Mouse (Mus musculus): ENCODE data around the gene Mc3r. TPM values are rescaled to one million over a fixed set of nuclear protein-coding genes. Genes with fewer than 3 reads are reported as not detected.

The Mc3r gene
- not detected for total RNA-seq (2021)
- long read RNA-seq, experiment 1 = 0 reads
- long read RNA-seq, experiment 2 = 0 reads

DNA sequence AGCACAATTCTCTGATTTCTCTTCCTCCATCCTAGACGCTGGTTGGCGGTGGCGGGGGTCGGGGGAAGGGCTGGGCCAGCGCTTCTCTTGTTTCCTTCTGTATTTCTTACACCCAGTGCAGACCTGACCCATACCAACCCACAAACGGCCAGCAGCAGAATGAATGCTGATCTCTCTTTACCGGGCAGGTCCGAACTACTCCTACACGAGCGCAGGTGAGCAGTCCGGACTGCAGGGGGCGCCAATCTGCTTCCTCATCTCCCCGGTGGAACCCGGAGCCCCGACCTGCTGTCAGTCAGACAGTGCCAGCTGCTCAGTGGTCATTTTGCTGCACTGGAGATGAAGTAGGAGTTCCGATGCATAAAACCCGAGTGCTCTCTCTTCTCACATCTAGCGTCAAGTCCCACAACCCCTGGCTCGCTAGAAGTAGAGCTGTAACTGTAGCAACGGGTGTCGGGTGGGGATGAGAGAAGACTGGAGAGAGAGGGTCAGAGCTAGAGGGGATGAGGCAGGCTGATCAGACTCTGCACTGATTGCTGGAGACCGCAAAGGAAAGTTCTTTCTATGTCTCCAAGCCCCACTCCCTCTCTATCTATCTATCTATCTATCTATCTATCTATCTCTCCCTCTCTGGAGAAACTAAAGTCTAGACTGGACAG lies at the start of gene Mc3r:
TSS of gene Mc3r (plus strand) at position 387 of the 659 bp plus-strand sequence.
- peak; percentile 47 for DNase-seq

DNA sequence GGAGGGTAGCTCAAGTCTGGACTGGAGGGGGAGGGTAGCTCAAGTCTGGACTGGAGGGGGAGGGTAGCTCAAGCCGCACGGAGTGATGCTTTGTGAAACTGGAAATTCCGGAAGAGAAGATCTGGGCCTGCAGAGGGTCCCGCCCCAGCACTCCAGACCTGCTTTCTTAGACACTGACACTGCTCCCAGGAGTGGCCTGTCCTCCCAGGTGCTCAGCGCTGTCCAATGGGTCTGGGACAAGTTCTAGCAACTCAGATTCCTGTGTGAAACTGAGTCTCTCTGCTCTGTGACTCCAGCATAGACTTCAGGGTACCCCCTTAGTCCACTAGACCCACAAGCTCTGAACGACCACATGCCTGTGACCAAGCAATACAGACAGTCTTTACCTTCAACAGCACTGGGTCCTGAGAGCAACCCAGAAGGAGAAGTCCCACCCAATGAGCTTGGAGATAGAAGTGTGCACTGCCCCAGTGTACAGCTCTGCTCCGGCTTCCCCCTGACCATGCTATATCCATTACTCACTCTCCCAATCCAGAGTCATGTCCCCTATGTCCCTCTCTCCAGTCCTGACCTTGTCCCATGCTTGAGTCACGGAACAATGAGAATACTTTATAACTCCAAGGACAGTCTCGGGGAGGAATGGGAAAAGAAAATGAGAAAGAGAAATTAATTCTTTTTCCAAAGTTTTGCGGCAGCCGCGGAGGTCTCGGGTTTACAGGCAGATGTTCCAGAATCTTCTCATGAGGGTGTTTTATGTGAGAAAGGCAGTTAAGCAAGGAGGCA lies 46.1 kb upstream of the Mc3r start:
- DNase-seq = no peak

DNA sequence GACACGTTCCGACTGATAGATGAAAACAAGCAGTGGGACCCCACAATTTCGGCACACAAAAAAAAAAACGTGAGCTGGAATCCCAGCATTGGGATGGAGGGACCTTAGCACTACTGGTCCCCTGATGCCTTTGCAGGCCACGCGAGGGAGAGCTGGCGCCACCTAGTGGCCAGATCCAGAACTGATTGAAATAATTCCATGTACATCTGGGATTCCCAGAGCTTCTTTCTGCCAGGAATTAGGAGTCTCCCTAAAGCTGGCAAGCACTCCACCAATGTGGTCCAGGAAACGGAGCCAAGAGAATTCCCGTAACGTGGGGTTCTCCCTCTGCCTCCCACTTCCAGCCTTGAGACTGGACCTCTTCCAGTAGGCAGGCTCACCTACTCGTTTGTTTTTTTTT lies 41.3 kb upstream of the Mc3r start:
- peak; percentile 85 for DNase-seq

DNA sequence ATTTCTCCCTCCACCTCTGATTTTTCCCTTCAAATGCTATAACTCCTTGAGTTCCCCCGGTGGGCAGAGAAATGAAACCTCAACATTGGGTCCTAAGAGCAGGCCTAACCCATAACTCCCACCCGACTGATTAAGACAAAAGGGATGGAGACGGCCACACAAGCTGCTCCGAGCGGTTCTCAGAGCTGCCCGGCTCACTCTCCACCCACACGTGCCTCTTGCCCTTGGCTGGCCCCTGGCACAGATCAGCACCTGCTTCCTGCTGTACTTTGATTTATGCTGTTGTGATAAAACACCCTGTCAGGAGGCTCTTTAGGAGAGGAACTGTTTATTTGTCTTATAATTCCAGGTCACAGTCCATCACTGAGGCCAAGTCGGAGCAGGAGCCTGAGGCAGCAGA lies 34.8 kb upstream of the Mc3r start:
- DNase-seq = no peak

DNA sequence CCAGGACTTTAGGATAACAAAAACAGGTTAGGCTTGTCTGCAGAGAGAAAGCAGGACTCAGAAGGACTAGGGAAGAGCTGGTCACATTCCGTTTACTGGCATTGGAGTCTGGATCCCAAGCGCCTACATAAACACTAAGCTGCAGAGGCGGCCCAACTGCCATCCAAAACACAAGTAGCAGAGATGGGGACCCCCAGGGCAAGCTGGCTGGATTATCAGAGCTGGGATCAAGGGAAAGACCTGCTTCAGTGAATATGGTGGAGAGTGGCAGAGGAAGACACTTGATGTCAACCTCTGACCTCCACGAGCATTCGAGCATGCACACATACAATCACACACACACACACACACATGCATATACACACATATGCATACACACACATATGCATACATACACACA lies 34.0 kb upstream of the Mc3r start:
- no peak for DNase-seq

DNA sequence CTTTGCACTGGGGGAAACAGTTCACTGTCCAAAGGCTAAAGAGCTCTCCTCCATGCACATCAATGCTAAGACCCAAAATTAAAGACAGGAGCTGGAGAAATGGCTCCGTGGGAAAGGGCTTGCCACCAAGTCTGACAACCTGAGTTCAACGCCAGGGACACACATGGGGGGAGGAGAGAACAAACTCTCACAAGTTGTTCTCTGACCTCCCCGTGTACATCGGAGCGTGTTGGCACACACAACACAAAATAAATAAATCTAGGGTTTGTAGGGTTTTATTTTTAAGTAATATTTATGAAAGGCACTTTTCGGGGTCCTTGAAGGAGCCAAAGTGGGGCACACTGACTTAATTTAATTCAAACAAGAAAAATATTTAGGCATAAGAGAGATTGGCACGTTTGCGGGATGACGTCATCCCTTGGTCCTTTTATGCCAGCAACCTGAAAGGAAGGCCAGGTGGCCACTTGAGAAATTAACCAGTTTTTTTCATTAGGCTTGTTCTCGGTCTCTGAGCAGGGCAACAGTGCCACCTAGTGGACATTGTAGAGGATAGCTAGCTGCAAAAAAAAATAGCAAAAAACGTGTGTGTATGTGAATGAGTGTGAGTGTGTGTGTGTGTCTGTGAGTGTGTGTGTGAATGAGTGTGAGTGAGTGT lies 32.7 kb upstream of the Mc3r start:
- DNase-seq = peak; percentile 42

DNA sequence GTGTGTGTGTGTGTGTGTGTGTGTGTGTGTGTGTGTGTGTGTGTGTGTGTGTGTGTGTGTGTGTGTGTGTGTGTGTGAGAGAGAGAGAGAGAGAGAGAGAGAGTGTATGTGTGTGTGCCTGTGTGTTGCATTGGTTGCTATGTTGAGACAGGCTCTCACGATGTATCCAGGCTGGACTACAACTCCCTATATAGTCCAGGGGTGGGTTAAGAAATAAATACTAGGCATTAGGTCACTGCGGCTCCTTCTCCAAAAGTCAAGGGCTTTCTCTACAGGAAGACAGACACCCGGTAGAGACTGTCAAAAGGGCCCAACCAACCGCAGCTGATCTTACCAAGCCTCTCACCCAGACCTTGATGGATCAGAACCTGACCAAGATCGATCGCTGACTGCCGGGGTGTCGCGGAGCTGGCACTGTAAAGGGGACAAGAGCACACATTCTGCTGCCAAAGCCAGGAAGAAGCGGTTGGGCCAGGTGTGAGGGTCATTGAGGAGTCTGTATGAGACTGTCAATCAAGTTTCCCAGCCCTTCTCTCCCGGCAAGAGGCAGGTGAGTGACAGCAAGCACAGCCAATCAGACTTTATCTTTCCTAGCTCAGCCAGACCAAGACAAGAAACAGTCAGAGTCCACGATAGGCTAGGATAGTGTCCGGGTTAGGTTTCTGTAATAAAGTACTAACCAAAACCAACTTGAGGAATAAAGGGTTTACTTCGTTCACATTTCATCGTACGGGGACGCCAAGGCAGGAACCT lies 32.0 kb upstream of the Mc3r start:
- DNase-seq = no peak

DNA sequence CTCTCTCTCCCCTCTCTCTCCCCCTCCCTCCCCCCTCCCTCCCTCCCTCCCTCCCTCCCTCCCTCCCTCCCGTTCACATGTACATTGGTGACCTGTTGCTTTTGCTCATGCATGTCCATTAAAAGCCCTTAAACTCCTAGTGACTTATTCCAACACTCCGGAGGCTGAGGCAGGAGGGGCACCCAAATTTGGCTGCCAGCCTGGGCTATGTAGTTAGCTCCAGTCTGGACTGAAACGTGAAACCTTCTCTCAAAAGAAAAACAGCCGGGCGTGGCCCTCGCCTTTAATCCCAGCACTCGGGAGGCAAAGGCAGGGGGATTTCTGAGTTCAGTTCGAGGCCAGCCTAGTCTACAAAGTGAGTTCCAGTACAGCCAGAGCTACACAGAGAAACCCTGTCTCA lies 30.4 kb upstream of the Mc3r start:
- no peak for DNase-seq

DNA sequence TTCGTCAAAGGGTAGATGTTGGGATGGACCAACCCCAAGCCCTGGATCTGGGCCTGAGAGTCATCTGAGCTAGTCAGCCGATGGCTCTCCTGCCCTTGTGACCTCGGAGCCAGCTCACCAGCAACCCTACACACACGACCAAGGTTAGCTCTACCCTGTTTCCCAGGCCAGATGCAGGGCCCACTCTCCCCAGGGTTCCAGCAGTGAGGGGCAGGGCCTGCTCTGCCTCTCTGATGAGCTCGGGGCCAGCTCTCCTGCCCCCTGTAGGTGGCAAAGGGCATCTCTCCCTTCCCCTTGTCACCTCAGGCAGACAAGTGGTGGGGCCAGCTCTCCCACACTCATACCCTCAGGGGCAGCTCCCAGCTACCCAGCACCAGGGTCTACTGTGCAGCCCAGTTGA lies 29.1 kb upstream of the Mc3r start:
- DNase-seq = no peak

DNA sequence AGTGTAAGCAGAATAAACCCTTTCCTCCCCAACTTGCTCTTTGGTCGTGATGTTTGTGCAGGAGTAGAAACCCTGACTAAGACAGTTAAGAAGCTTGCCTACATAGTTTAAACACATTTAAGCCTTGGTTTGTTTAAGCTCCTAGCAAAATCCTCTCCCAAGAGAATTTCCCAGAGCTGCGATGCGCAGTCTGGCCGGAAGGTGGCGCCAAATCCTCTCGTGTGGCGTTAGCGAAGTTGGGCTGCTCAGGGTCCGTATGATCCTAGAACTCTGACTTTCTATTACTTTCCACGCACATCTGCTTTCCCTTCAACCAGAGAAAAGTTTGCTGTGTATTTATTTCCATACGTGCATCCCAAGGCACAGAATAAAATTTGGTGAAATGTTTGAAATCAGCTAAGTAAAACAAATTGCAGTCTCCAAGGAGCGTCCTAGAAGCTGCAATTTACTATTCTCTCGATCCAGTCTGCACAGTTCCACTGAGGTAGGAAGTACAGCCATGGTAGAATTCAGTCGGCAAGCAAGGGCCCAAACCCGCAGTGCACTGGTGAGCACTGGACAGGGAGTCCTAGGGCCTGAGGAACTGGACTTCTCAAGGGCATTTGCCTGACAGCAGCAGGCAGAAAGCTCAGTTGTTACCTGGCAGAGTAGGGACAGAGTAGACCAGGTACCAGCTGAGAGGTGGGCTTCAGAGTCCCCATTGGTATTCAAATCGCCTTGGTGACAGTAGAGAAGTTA lies 26.5 kb upstream of the Mc3r start:
- peak; percentile 77 for DNase-seq

DNA sequence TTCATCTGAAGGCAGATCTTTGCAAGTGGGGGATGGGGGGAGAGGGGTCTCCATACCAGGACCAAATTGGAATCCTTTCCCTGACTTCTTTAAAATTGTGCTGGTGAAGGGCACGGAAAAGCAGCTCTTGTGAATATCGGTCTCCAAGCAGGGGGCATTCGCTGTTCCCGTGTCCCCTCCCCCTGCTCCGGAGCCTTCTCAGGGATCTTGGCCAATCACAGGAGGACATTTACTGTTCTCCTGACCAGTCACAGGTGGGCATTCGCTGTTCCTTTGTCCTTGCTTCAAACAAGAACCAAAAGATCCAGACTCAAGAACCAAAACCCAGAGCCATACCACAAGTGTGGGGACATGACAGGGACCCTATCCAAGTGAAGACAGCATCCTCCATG lies 25.9 kb upstream of the Mc3r start:
- DNase-seq = no peak

DNA sequence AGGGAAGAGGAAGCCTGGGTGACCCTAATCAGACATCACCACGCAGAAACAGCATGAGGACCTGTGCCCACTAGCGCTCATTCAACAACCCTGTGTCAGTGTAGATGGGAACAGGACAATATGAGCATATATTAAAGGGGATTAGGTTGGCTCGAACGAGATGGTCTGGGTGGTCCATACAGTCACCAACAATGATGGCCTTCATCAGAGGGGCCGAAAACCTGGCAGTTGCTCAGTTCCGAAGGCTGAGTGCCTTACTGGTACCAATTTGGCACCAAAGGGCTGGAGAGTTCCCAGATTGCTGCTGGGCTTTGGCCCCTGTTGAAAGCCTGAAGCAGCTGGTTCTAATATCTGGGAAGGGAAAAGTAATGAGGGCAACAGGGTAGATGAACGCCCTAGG lies 25.4 kb upstream of the Mc3r start:
- DNase-seq = no peak

DNA sequence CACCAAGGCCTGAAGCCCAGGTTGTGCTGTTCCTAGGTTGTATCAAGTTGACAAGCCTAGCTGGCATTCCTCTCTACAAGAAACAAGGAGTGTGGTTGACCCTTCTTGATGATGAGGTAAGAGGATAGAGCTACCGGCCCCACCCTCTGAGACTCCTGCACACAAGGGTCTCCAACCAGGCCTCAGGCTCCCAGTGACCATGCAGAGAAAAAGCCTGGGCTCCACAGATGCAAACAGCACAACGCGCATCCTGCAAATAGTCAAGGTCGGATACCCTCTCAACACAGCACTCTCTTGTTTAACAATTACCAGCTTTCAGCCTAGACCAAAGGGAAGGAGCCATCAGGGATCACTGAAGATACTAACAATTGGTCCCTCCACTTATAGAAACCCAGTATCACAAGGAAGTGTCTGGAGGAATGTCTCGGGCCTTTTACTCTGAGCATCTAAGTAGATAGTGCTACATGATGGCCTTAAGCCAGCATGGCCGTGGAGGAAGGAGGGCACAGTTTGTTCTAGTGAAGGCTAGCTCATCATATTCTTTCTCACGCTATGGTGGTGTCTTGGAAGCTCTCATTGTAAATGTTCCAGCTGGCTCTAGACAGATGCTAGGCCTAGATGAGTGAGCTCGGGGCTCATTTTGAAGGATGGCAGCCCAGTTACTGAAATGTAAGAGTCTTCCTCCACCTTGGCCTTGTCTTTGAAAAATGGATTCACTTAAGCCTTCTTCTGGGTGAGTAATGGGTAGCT lies 24.7 kb upstream of the Mc3r start:
- DNase-seq = no peak

DNA sequence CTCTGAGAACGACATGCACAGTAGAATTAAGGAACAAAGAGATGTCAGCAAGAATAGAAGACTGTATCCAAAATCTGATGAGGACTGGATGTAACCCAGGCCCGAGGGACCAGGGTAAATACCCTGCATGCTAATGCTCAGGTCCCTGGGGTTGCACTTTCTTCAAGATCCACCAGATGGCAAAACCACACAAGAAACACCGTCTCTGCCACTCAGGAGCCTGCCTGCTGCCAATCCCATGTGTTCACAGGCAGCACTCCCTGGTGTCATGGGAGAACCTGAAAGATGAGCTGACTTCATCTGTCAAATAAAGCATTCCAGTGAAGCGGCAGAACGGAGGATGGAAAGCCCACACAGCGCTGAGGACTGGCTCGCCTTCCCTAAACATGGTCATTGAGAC lies 21.3 kb upstream of the Mc3r start:
- no peak for DNase-seq

DNA sequence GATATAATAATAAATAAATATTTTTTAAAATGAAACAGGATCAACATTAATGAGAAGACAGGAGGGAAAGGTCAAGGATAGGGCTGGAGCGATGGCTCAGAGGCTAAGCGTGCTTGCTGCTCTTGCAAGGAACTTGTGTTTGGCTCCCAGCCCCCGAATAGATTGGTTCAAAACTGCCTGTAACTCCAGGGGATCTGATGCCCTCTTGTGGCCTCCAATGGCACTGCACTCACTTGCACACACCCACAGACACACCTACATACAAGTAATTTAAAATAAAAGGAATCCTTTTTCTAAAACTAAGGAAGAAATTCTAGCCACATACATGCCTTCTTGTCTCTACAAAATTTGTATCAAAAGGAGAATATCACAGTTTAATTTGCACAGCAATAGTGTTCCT lies 20.5 kb upstream of the Mc3r start:
- no peak for DNase-seq

DNA sequence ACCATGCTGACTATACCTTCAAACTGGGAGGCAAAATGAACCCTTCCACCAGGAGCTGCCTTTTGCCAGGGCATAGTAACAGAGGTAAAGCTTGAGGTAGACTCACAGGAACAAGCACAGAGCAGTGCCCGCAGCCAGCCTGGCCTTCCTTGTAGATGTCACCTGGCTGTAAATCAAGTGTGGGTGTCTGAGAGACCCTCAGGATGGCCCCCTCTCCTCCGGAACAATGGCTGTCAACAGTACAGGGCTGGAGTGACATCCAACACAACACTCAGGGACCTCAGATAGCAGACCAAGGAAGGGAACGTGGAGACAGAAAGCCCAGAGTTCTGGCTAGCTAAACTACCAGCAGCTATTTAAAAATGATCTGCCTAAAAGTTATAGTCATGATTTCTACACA lies 19.1 kb upstream of the Mc3r start:
- no peak for DNase-seq

DNA sequence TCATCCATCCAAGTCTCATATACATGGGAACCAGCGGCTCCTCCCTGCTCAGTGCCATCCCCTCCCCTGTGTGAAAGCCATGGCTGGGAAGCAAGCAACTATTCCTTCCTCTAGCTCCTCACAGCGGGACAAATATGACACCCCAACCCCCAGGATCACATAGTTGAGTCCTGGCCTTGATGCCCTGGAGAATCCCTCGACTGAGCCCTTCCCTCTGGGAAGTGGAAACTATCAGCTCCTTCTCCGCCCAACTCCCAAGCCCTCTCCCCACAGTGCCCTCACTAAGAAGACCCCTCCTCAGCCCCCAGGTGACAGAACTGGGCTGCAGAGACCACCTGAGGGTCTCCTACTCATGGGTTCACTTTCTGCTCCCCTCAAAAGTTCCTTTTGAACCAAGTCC lies 18.2 kb upstream of the Mc3r start:
- no peak for DNase-seq

DNA sequence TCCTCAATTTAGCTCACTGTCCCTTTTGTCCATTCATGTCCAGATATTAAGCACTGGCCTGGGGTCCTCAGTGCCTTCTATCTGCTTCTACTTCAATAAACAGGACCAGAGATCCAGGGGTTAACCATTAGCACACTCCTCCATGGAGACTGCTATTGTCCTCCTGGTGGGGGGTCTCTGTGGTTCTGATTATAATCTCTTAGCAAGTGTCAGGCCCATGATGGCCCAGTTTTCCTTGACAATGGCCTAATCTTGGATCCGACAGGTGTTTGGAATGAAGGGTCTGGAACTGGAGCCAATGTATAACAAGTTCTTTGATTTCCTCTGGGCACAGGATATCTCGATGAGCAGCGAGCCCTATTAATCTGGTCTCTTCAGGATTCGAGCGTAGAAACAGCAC lies 10.1 kb upstream of the Mc3r start:
- DNase-seq = no peak

DNA sequence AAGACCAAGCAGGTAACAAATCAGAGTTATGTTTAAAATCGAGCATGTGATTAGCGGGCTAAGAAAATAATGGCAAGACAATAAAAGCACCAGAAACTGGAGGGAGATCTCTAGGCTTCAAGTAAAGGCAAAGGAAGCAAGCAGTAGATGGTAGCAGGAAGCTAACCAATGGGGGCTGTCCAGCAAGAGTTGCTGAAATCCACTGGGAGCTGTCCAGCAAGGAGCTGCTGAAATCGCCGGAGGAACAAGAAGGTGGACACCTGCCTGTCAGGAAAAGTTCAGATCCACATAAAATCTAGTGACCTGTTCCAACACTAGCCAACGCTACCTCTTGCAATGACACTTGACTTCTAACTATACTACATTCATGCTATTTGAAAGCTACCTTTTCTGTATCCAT lies 7.3 kb upstream of the Mc3r start:
- peak; percentile 39 for DNase-seq

DNA sequence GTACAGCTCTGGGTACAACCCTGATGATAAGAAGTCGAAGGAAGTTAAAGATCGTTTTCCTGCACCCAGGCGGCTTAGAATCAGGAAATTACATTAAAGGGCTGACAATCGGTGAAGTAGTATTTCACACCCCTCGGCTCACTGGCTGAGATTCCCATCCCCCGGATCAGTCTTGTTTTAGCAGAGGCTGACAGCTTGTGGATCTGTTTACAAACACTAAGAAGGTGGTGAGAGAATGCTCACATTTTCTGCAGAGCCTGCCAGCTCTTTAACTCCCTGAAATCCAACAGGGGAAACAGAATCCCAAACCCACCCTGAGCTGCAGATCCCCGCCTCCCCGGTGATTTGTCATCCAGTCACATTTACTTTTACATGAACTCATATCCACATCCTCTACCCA lies 2.8 kb upstream of the Mc3r start:
- DNase-seq = no peak

DNA sequence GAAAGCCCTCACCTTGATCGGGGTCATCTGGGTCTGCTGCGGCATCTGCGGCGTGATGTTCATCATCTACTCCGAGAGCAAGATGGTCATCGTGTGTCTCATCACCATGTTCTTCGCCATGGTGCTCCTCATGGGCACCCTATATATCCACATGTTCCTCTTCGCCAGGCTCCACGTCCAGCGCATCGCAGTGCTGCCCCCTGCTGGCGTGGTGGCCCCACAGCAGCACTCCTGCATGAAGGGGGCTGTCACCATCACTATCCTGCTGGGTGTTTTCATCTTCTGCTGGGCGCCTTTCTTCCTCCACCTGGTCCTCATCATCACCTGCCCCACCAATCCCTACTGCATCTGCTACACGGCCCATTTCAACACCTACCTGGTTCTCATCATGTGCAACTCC lies 1.0 kb downstream of the Mc3r start:
- DNase-seq = no peak
